Mouse (Mus musculus) CH12.LX (cell line): ENCODE results near the gene Grik2.

Experiments
- MAX ChIP-seq: IDR thresholded peaks from 2 replicates; pipeline ENCODE4 v1.6.1; 2011; ENCODE audit warnings: low read length, improper control_type of control experiment
- POLR2A ChIP-seq: IDR thresholded peaks from 2 replicates; pipeline ENCODE4 v1.6.1; 2011; ENCODE audit warnings: low read depth, mild to moderate bottlenecking, improper control_type of control experiment, low read length

DNA sequence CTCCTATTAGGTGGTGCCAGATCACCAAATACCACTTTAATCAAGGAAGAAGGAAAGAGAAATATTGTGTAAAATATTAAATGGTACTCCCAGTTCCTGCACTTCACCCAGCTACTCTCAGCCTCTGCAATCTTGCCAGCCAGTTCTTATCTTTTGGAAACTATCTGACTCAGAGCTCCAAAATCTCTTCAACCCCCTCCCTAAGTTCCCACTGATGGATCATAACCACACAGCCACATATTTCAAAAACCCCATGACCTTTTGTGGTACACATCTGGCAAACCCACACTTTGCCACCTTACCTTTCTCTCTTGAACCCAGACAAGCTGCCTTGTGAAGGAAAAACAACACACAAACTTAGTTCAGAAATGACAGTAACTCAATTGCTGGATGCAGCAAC lies 738.2 kb downstream of the Grik2 start:
- no peak for TF ChIP-seq POLR2A
- TF ChIP-seq MAX: no peak
